Mouse (Mus musculus): ENCODE results near the gene Sik2.

The Sik2 gene

DNA sequence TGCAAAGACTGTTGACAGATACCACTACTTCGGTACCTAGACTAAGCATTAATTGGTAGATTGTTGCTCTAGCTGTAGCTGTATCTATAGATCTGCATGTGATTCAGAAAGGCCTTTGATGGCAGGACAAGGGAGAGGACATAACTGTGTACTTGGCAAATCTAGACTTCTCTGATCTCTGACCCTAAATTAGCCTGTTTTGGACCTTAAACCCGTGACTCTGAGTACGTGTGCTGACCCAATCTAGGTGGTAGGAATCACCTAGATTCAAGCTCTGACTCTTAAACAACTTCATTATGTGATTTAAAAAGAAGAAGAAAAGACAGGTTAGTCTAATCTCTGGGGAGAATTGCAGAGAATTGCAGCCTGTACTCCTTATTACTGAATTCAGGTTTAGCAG lies 163.8 kb downstream of the Sik2 start, which contains the start of gene Ppp2r1b:
TSS of gene Ppp2r1b (plus strand) at position 221 of the 400 bp plus-strand sequence.
- in situ Hi-C loops (cut with MseI, MboI), result loop anchor here in 1 of 2 experiments (5.0 kb wide), 1 partner anchor 307 kb away; no protein-coding TSS in a partner anchor
